21 mouse cellular contexts compared by ENCODE assay signal in genomic region chr4:117844467-117844866, GRCm38 (mm10). TPM values are rescaled to one million over a fixed set of nuclear protein-coding genes. Genes with fewer than 3 reads are reported as not detected.
"Had no signal": no experiment of that assay in that cellular context is flagged by ENCODE, and none has a peak within 500 bp of the region (broad histone marks: within the 10 kb centered on the region; RNA-seq: fewer than 3 reads in every experiment).

No protein-coding gene starts in this region.

- H3K9ac ChIP-seq: liver, postnatal 0 days; lung, embryonic 15.5 days; midbrain, embryonic 12.5 days; neural tube, embryonic 12.5 days; stomach, embryonic 15.5 days had no signal

- H3K27ac ChIP-seq: lung, embryonic 15.5 days; macrophage; midbrain, embryonic 12.5 days; neural tube, embryonic 12.5 days; stomach, embryonic 15.5 days; stomach, postnatal 0 days had no signal

- H3K4me3 ChIP-seq: lung, embryonic 15.5 days; megakaryocyte, embryonic 14.5 days; midbrain, embryonic 12.5 days; neural tube, embryonic 12.5 days; stomach, embryonic 15.5 days had no signal

- H3K9me3 ChIP-seq: lung, embryonic 15.5 days; megakaryocyte, embryonic 14.5 days; midbrain, embryonic 12.5 days; neural tube, embryonic 12.5 days; stomach, embryonic 15.5 days had no signal

- DNase-seq: liver, postnatal 0 days; lung, adult 2 months; lung, postnatal 14 days; lung, postnatal 36 days; midbrain, embryonic 14.5 days; right cerebral cortex, postnatal 14 days; thymus, adult 2 months; thymus, postnatal 25 days; thymus, postnatal 4 days had no signal

- H3K27me3 ChIP-seq: lung, embryonic 15.5 days; neural tube, embryonic 12.5 days; stomach, embryonic 15.5 days had no signal

- H3K36me3 ChIP-seq: lung, embryonic 15.5 days; midbrain, embryonic 12.5 days; neural tube, embryonic 12.5 days; stomach, embryonic 15.5 days had no signal

- H3K4me2 ChIP-seq: lung, embryonic 15.5 days; midbrain, embryonic 12.5 days; neural tube, embryonic 12.5 days; stomach, embryonic 15.5 days had no signal

- ATAC-seq: liver, postnatal 0 days; lung, postnatal 0 days; midbrain, embryonic 16.5 days had no signal

RNA-seq across cellular contexts. Expression of gene Slc6a9, which starts 10.2 kb away (rescaled TPM):
- total RNA-seq: neutrophil, adult 5-6 weeks had no signal
- polyA plus RNA-seq: macrophage had no signal

RNA-seq across cellular contexts. Expression of gene Ccdc24, which starts 27.9 kb away (rescaled TPM):
- total RNA-seq: megakaryocyte progenitor cell, adult 5-6 weeks; monocyte, adult 5-6 weeks; neutrophil, adult 5-6 weeks had no signal
- polyA plus RNA-seq: macrophage had no signal

RNA-seq across cellular contexts. Expression of gene B4galt2, which starts 38.8 kb away (rescaled TPM):
- total RNA-seq: monocyte, adult 5-6 weeks; neutrophil, adult 5-6 weeks had no signal
